Comparison of ENCODE assay signal across 28 mouse cellular contexts in genomic region chr6:127999118-127999517, GRCm38 (mm10).
A peak's percentile ranks its signal among the peaks of the same experiment; 100 is the strongest.
DNase-seq lines count a peak whose midpoint lies in the region; ATAC-seq lines count a peak whose summit lies in the region.
"Had no signal": no experiment of that assay in that cellular context is flagged by ENCODE, and none has a peak within 500 bp of the region (broad histone marks: within the 10 kb centered on the region; RNA-seq: fewer than 3 reads in every experiment).

No protein-coding gene starts in this region.

- no peak overlapping the region for H3K9ac ChIP-seq in kidney, embryonic 15.5 days
- H3K9ac ChIP-seq: embryonic facial prominence, embryonic 15.5 days; forebrain, embryonic 12.5 days; heart, embryonic 12.5 days; hindbrain, embryonic 13.5 days; liver, embryonic 13.5 days had no signal

- DNase-seq in cerebellum, postnatal 4 days (ENCODE audit: low spot score in 2 of 2): no peak
- DNase-seq in brain, adult 2 months (ENCODE audit: low read depth, low spot score): peak; percentile 90
- peak; percentile 85 for DNase-seq in cerebellum, adult 8-10 months
- peak; percentile 91 to 94 for DNase-seq in cerebellum, postnatal 25 days
- no peak for DNase-seq in liver
- DNase-seq: adrenal gland, adult 8-10 months; gastrocnemius, postnatal 25 days; heart, adult 11 months; heart, postnatal 4 days; kidney, postnatal 25 days; liver, embryonic 13.5 days; lung, adult 18-20 months; lung, postnatal 4 days; right cerebral cortex, adult 18-20 months; spleen, adult 18-20 months; thymus, postnatal 14 days had no signal

- peaks cover 10% of the 10 kb centered on the region for H3K4me1 ChIP-seq in kidney, embryonic 15.5 days
- H3K4me1 ChIP-seq: liver, embryonic 13.5 days had no signal

- no peak overlapping the region for H3K4me3 ChIP-seq in kidney, embryonic 15.5 days (replicated peaks)
- H3K4me3 ChIP-seq: embryonic facial prominence, embryonic 15.5 days; forebrain, embryonic 12.5 days; heart, embryonic 12.5 days; hindbrain, embryonic 13.5 days; layer of hippocampus, adult 2 months; left cerebral cortex, adult 2 months; liver, embryonic 13.5 days had no signal

- peak; percentile 50; the same call in 1 of the 2 replicates for ATAC-seq in cerebellum, adult (ENCODE audit: insufficient number of reproducible peaks, low FRiP score, low TSS enrichment)
- no peak for ATAC-seq in kidney, embryonic 15.5 days (replicated peaks; ENCODE audit: low FRiP score)
- ATAC-seq: intestine, embryonic 16.5 days; lung, postnatal 0 days; midbrain, embryonic 16.5 days had no signal

- H3K36me3 ChIP-seq in kidney, embryonic 15.5 days: 0 out of 2 replicates have a peak, but pooled peaks cover 5% of the 10 kb centered on the region
- H3K36me3 ChIP-seq: embryonic facial prominence, embryonic 15.5 days; forebrain, embryonic 12.5 days; hindbrain, embryonic 13.5 days; liver, embryonic 13.5 days had no signal

- no peaks in the 10 kb centered on the region for H3K9me3 ChIP-seq in kidney, embryonic 15.5 days (replicated peaks)
- H3K9me3 ChIP-seq: embryonic facial prominence, embryonic 15.5 days; forebrain, embryonic 12.5 days; heart, embryonic 12.5 days; hindbrain, embryonic 13.5 days; liver, embryonic 13.5 days had no signal

- no peak overlapping the region for H3K27ac ChIP-seq in kidney, embryonic 15.5 days
- H3K27ac ChIP-seq: embryonic facial prominence, embryonic 15.5 days; forebrain, embryonic 12.5 days; hindbrain, embryonic 13.5 days; layer of hippocampus, adult 2 months; left cerebral cortex, adult 2 months; liver, embryonic 13.5 days had no signal

- H3K4me2 ChIP-seq in kidney, embryonic 15.5 days: no peak overlapping the region
- H3K4me2 ChIP-seq: embryonic facial prominence, embryonic 15.5 days; forebrain, embryonic 12.5 days; heart, embryonic 12.5 days; hindbrain, embryonic 13.5 days; liver, embryonic 13.5 days; midbrain, embryonic 11.5 days had no signal

- no peaks in the 10 kb centered on the region for H3K27me3 ChIP-seq in kidney, embryonic 15.5 days
- H3K27me3 ChIP-seq: embryonic facial prominence, embryonic 15.5 days; heart, embryonic 12.5 days; hindbrain, embryonic 13.5 days; liver, embryonic 13.5 days had no signal

- 81% methylated on average over 2 of the region's 2 CpGs for WGBS in kidney, embryonic 15.5 days

Comparison
In these comparisons a context has a peak if more than half of its experiments do, and no peak if none do; other contexts are left out.
1. DNase-seq: peak in brain, adult 2 months (single experiment), cerebellum, adult 8-10 months (single experiment) and cerebellum, postnatal 25 days (2 of 2); none in cerebellum, postnatal 4 days (0 of 2) and liver (single experiment).